Mouse (Mus musculus): ENCODE data around the gene Traf3ip1. TPM values are rescaled to one million over a fixed set of nuclear protein-coding genes. Genes with fewer than 3 reads are reported as not detected.
A peak's percentile ranks its signal among the peaks of the same experiment; 100 is the strongest.

The Traf3ip1 gene
- total and polyA plus RNA-seq, 3 experiments, result 13.6 to 19.6 TPM; not detected in 1

GRCm38 (mm10) chr1:91567269-91567668 is 72.8 kb downstream of the Traf3ip1 start:
- Histone ChIP-seq H3K79me2 (ENCODE audit: control insufficient read depth, insufficient read depth, low read length, poor library complexity) (no peaks in the 10 kb centered on the region), H3K27me3 (ENCODE audit: control insufficient read depth in 1 of 2, insufficient read depth in 2 of 2, low read length in 2 of 2) (no peaks in the 10 kb centered on the region), H3K4me1 (ENCODE audit: control insufficient read depth in 1 of 2, insufficient read depth in 2 of 2, low read length in 2 of 2) (peaks cover 10 to 15% of the 10 kb centered on the region in 2 experiments), H3K4me3 (ENCODE audit: control insufficient read depth in 1 of 2, insufficient read depth in 1 of 2, low read depth in 2 of 2, low read length in 2 of 2) (peak overlapping the region in 1 of 2 experiments; percentile 3; a peak in 1 of 4 replicates), H3K36me3 (ENCODE audit: control insufficient read depth in 1 of 2, insufficient read depth in 2 of 2, low read length in 2 of 2) (peaks cover 0 to 9% of the 10 kb centered on the region in 2 experiments; a peak in 2 of 4 replicates), H3K9ac (ENCODE audit: control insufficient read depth, low read depth, low read length, poor library complexity, severe bottlenecking) (no peak overlapping the region), H3K9me3 (replicated peaks; ENCODE audit: insufficient read depth, low read length) (no peaks in the 10 kb centered on the region), H3K27ac (ENCODE audit: control insufficient read depth, low read depth, low read length) (peak overlapping the region; percentile 56; the same call in 1 of the 2 replicates)
- peak; percentile 73 for DNase-seq (ENCODE audit: low read depth, low spot score)
- TF ChIP-seq MXI1 (IDR thresholded peaks at IDR 0.05; ENCODE audit: low read depth, low read length), result peak; percentile 33; the same call in 1 of the 2 replicates
- TF ChIP-seq MYB (IDR thresholded peaks at IDR 0.05; ENCODE audit: low read depth, low read length), result no peak; the same call in 1 of the 2 replicates
- no peak for TF ChIP-seq BHLHE40 (IDR thresholded peaks at IDR 0.05; ENCODE audit: borderline replicate concordance, low read depth, low read length)
- no peak for TF ChIP-seq MAZ (IDR thresholded peaks at IDR 0.05; ENCODE audit: low read depth, low read length)
- TF ChIP-seq GABPA (IDR thresholded peaks at IDR 0.05; ENCODE audit: low read depth, low read length), result no peak
- no peak for TF ChIP-seq TBP (IDR thresholded peaks at IDR 0.05; ENCODE audit: low read depth, low read length)
- TF ChIP-seq E2F4 (IDR thresholded peaks at IDR 0.05; ENCODE audit: borderline replicate concordance, low read depth, low read length), result no peak
- no peak for TF ChIP-seq MEF2A (IDR thresholded peaks at IDR 0.05; ENCODE audit: extremely low read depth, insufficient replicate concordance, low read depth, low read length, poor library complexity, severe bottlenecking)
- TF ChIP-seq NRF1 (IDR thresholded peaks at IDR 0.05; ENCODE audit: insufficient read depth, low read depth, low read length, poor library complexity, severe bottlenecking), result no peak
- TF ChIP-seq POLR2AphosphoS5 (IDR thresholded peaks at IDR 0.05; ENCODE audit: borderline replicate concordance, low read depth, low read length), result no peak
- peak; percentile 56; the same call in 1 of the 2 replicates for TF ChIP-seq GATA1 (IDR thresholded peaks at IDR 0.05; ENCODE audit: low read depth, low read length)
- no peak for TF ChIP-seq POLR2A (IDR thresholded peaks at IDR 0.05; ENCODE audit: control insufficient read depth in 1 of 2, insufficient read depth in 1 of 2, low read depth in 1 of 2, low read length in 2 of 2, poor library complexity in 1 of 2)
- TF ChIP-seq UBTF (IDR thresholded peaks at IDR 0.05; ENCODE audit: borderline replicate concordance, insufficient read depth, low read depth, low read length), result no peak
- TF ChIP-seq EP300 (IDR thresholded peaks at IDR 0.05; ENCODE audit: low read depth in 1 of 2, low read length in 2 of 2), result peak; percentile 66 to 76
- no peak for TF ChIP-seq USF1 (IDR thresholded peaks at IDR 0.05; ENCODE audit: low read depth, low read length)
- peak; percentile 67; the same call in 1 of the 2 replicates for TF ChIP-seq ZKSCAN1 (IDR thresholded peaks at IDR 0.05; ENCODE audit: low read depth, low read length)
- peak; percentile 57 for TF ChIP-seq ETS1 (IDR thresholded peaks at IDR 0.05; ENCODE audit: low read depth, low read length)
- no peak for TF ChIP-seq CTCF (IDR thresholded peaks at IDR 0.05 in 2 of 3, conservative IDR thresholded peaks at IDR 0.05 in 1 of 3; ENCODE audit: control insufficient read depth in 1 of 3, insufficient read depth in 1 of 3, low read depth in 2 of 3, low read length in 3 of 3, poor library complexity in 1 of 3, severe bottlenecking in 1 of 3)
- no peak for TF ChIP-seq ZMIZ1 (IDR thresholded peaks at IDR 0.05; ENCODE audit: low read depth, low read length)
- TF ChIP-seq CHD1 (IDR thresholded peaks at IDR 0.05; ENCODE audit: low read depth, low read length), result no peak
- peak; percentile 45; the same call in 1 of the 2 replicates for TF ChIP-seq TAL1 (IDR thresholded peaks at IDR 0.05; ENCODE audit: low read length)
- TF ChIP-seq KAT2A (conservative IDR thresholded peaks at IDR 0.05; ENCODE audit: low read depth, low read length), result 0 out of 2 replicates have a peak, but pooled peaks have one; percentile 14
- peak; percentile 40; the same call in 1 of the 2 replicates for TF ChIP-seq SIN3A (IDR thresholded peaks at IDR 0.05; ENCODE audit: low read length)
- no peak for TF ChIP-seq NELFE (IDR thresholded peaks at IDR 0.05; ENCODE audit: low read depth, low read length)
- no peak for TF ChIP-seq SMC3 (IDR thresholded peaks at IDR 0.05; ENCODE audit: low read depth, low read length)
- TF ChIP-seq ELF1 (IDR thresholded peaks at IDR 0.05; ENCODE audit: low read depth, low read length), result no peak
- no peak for TF ChIP-seq POLR2AphosphoS2 (IDR thresholded peaks at IDR 0.05; ENCODE audit: low read length)
- TF ChIP-seq ZC3H11A (IDR thresholded peaks at IDR 0.05; ENCODE audit: low read depth, low read length), result no peak
- TF ChIP-seq MAFK (IDR thresholded peaks at IDR 0.05; ENCODE audit: borderline replicate concordance, low read depth, low read length), result no peak
- no peak for TF ChIP-seq RCOR1 (IDR thresholded peaks at IDR 0.05; ENCODE audit: low read depth, low read length)
- no peak for TF ChIP-seq HCFC1 (IDR thresholded peaks at IDR 0.05; ENCODE audit: low read depth, low read length)
- no peak for TF ChIP-seq USF2 (IDR thresholded peaks at IDR 0.05; ENCODE audit: borderline replicate concordance in 1 of 2, insufficient read depth in 1 of 2, low read depth in 1 of 2, low read length in 2 of 2)
- TF ChIP-seq MYC (IDR thresholded peaks at IDR 0.05; ENCODE audit: low read depth, low read length), result no peak
- TF ChIP-seq ZNF384 (IDR thresholded peaks at IDR 0.05; ENCODE audit: low read depth, low read length), result 0 out of 2 replicates have a peak, but pooled peaks have one; percentile 13
- no peak for TF ChIP-seq CHD2 (IDR thresholded peaks at IDR 0.05; ENCODE audit: low read length)
- TF ChIP-seq JUND (IDR thresholded peaks at IDR 0.05; ENCODE audit: low read depth, low read length), result no peak
- TF ChIP-seq TCF12 (IDR thresholded peaks at IDR 0.05; ENCODE audit: low read depth, low read length), result peak; percentile 75

Data from MEL (cell line).